Comparison of ENCODE assay signal across 1 mouse cellular context in genomic region chr9:106452351-106452750, GRCm38 (mm10).
TF ChIP-seq lines count a peak whose summit lies in the region.

No protein-coding gene starts in this region.

TF ChIP-seq in MEL, 35 proteins besides CTCF, POLR2A, EP300 and RAD21 (continued from another document):
- no peak for TF ChIP-seq NELFE (IDR thresholded peaks at IDR 0.05; ENCODE audit: low read depth, low read length)
- TF ChIP-seq SIN3A (IDR thresholded peaks at IDR 0.05; ENCODE audit: low read length), result no peak
- no peak for TF ChIP-seq HCFC1 (IDR thresholded peaks at IDR 0.05; ENCODE audit: low read depth, low read length)
- TF ChIP-seq E2F4 (IDR thresholded peaks at IDR 0.05; ENCODE audit: borderline replicate concordance, low read depth, low read length), result no peak
- no peak for TF ChIP-seq MYC (IDR thresholded peaks at IDR 0.05; ENCODE audit: low read depth, low read length)
- TF ChIP-seq RCOR1 (IDR thresholded peaks at IDR 0.05; ENCODE audit: low read depth, low read length), result 0 out of 2 replicates have a peak, but pooled peaks have one; percentile 34
